Mouse (Mus musculus) heart, embryonic 15.5 days (tissue): Measurements from ENCODE around the gene Trit1. TPM values are rescaled to one million over a fixed set of nuclear protein-coding genes. Genes with fewer than 3 reads are reported as not detected.

Experiments used
- ATAC-seq: fragments of 200-750 bp; cut with Nextera tagmentation; replicated peaks from 2 replicates; pipeline ENCODE4 v1.8.0; 2017; ENCODE audit warnings: low read depth, moderate TSS enrichment; ENCODE audit not compliant: insufficient number of reproducible peaks, insufficient read depth, low FRiP score
- H3K27ac ChIP-seq: fragments of 300-500 bp; sonication (generic); 2 replicates; pipeline ENCODE4 v1.5.1; 2015; ENCODE audit warnings: mild to moderate bottlenecking, inconsistent platforms
- H3K27me3 ChIP-seq: fragments of 300-500 bp; sonication (generic); 2 replicates; pipeline ENCODE4 v1.6.1; 2015; ENCODE audit warnings: inconsistent platforms
- H3K36me3 ChIP-seq: fragments of 300-500 bp; sonication (generic); 2 replicates; pipeline ENCODE4 v1.6.1; 2015; ENCODE audit warnings: mild to moderate bottlenecking, inconsistent platforms
- H3K4me1 ChIP-seq: fragments of 300-500 bp; sonication (generic); replicated peaks from 2 replicates; pipeline ENCODE4 v1.6.1; 2015; ENCODE audit warnings: inconsistent platforms
- H3K4me2 ChIP-seq: fragments of 300-500 bp; sonication (generic); 2 replicates; pipeline ENCODE4 v1.6.1; 2015; ENCODE audit warnings: inconsistent platforms, mild to moderate bottlenecking, moderate library complexity
- H3K4me3 ChIP-seq: fragments of 300-500 bp; sonication (generic); 2 replicates; pipeline ENCODE4 v1.5.1; 2015; ENCODE audit warnings: mild to moderate bottlenecking, inconsistent platforms
- H3K9ac ChIP-seq: fragments of 300-500 bp; sonication (generic); 2 replicates; pipeline ENCODE4 v1.6.1; 2015; ENCODE audit warnings: mild to moderate bottlenecking, inconsistent platforms
- H3K9me3 ChIP-seq: fragments of 300-500 bp; sonication (generic); replicated peaks from 2 replicates; pipeline ENCODE4 v1.6.1; 2016; ENCODE audit warnings: inconsistent platforms
- WGBS: fragments of 180-500 bp; shearing (Covaris S2); methylation state at CpG from one replicate; pipeline ENCODE4 v1.1.7; 2015; ENCODE audit warnings: mixed read lengths; 5-methylcytosine and 5-hydroxymethylcytosine counted together
- polyA plus RNA-seq: library from polyadenylated mRNA; unstranded; fragments of >200 nt; fragmentation: Nextera tagmentation; extraction: Ambion mirVana; gene quantifications from 2 replicates; pipeline ENCODE4 v1.2.1, GENCODE M21; 2015

The Trit1 gene
- polyA plus RNA-seq, 1 experiment from 2014 or later, result 9.9 TPM

DNA sequence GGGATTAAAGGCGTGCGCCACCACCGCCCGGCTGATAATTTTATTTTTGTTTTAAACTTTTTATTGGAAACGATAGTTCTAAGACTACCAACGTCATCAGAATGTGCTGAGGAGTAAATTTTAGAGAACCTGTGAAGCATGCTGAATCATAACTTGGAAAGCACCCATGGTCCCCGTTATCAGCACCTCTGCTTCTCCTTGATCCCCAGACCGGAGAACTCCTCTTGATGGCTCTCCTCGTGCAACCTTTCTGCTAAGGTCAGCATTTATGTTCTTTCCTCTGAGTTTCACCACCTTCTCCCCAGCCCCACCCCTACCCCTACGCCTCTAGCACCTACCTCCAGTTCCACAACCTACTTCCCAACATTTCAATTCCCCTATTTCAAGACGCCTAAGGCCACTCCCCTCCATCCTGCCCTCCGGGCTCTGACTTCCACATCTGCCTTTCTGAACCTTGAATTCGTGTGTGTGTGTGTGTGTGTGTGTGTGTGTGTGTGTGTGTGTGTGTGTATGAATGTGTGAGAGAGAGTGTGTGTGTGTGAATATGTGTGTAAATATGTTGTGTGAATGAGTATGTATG lies 67.0 kb downstream of the Trit1 start:
- no peak for ATAC-seq
- H3K4me1 ChIP-seq, result no peaks in the 10 kb centered on the region
- no peaks in the 10 kb centered on the region for H3K36me3 ChIP-seq
- 60% methylated on average over 13 of the region's 13 CpGs for WGBS
- H3K9ac ChIP-seq, result no peak overlapping the region
- no peak overlapping the region for H3K4me3 ChIP-seq
- no peak overlapping the region for H3K27ac ChIP-seq
- H3K9me3 ChIP-seq, result no peaks in the 10 kb centered on the region
- H3K27me3 ChIP-seq, result peaks cover 28% of the 10 kb centered on the region
- no peak overlapping the region for H3K4me2 ChIP-seq

GRCm38 (mm10) chr4:123085290-123085689 lies 68.9 kb downstream of the Trit1 start:
- WGBS, result 75% methylated on average over 2 of the region's 2 CpGs
- Histone ChIP-seq H3K4me3 (no peak overlapping the region), H3K27ac (no peak overlapping the region)

GRCm38 (mm10) chr4:123086381-123086780 lies 70.0 kb downstream of the Trit1 start:
- H3K9ac ChIP-seq, result no peak overlapping the region
- no peaks in the 10 kb centered on the region for H3K4me1 ChIP-seq
- peaks cover 13% of the 10 kb centered on the region for H3K27me3 ChIP-seq
- no peak for ATAC-seq
- no peak overlapping the region for H3K27ac ChIP-seq
- no peak overlapping the region for H3K4me2 ChIP-seq
- no peaks in the 10 kb centered on the region for H3K9me3 ChIP-seq
- H3K36me3 ChIP-seq, result no peaks in the 10 kb centered on the region
- H3K4me3 ChIP-seq, result no peak overlapping the region
- WGBS, result 87% methylated on average over 4 of the region's 4 CpGs

More at GRCm38 (mm10) chr4:123085290-123085689, 68.9 kb downstream of the Trit1 start:
- Histone ChIP-seq H3K27me3 (peaks cover 19% of the 10 kb centered on the region), H3K9me3 (no peaks in the 10 kb centered on the region), H3K9ac (no peak overlapping the region), H3K4me2 (no peak overlapping the region), H3K36me3 (no peaks in the 10 kb centered on the region), H3K4me1 (no peaks in the 10 kb centered on the region)
- ATAC-seq, result no peak

DNA sequence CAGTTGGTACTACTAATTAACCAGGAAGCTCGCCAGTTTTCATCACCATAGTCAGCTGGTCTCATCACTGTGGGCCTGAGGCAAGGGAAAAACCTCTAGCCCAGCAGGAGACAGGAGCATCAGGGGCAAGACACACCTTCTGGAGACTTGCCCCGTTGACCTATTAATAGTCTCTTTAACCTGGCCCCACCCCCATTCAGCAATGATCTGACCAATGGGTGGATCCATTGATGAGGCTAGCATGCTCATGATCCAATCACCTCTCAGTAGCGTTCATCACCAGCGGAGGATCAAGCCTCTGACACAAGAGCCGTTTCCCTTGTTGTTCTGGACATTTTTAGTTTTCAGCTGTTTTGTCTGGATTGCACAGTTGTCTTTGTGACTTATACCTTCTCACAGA lies 76.2 kb downstream of the Trit1 start:
- H3K36me3 ChIP-seq, result no peaks in the 10 kb centered on the region
- ATAC-seq, result no peak
- H3K27ac ChIP-seq, result no peak overlapping the region
- no peaks in the 10 kb centered on the region for H3K4me1 ChIP-seq
- H3K9ac ChIP-seq, result no peak overlapping the region
- H3K9me3 ChIP-seq, result no peaks in the 10 kb centered on the region
- H3K4me3 ChIP-seq, result no peak overlapping the region
- WGBS, result 56% methylated on average over 5 of the region's 5 CpGs
- peaks cover 5% of the 10 kb centered on the region; the same call in 1 of the 2 replicates for H3K27me3 ChIP-seq
- no peak overlapping the region; the same call in 1 of the 2 replicates for H3K4me2 ChIP-seq

DNA sequence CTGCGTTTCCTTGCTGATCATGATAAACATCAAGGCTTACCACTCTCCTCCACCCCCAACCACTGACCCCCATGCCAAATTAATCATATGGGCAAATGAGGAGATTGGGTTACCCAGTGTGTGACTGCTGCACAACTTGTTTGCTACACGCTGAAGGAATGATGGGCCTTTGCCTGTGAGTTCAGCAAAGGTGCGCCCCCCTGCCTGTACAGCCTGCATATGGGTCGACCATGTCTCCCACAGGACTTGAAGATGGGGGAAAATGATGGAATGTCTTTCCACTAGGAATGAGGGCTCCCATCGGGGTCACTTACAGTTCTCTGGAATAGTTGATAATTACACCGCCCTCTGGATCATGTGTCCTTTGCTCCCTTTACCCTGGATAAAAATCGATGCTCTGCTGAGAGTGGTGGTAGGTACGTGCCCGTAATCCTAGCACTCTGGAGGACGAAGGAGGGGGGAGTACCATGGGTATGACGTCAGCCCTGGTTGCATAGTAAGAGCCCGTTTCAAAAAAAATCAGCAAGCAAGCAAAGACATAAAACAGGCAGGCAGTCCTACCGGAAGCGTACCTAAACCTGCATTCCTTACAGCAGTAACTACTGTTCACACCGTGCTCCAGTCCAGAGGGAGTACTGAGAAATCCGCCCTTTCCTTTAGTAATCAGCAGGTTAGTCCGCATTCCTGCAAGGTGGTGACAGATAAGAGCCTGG lies 76.8 kb downstream of the Trit1 start:
- H3K4me1 ChIP-seq, result no peaks in the 10 kb centered on the region
- 0 out of 2 replicates have a peak, but pooled peaks have one; percentile 22 for ATAC-seq
- peaks cover 5% of the 10 kb centered on the region; the same call in 1 of the 2 replicates for H3K27me3 ChIP-seq
- H3K9me3 ChIP-seq, result no peaks in the 10 kb centered on the region
- H3K9ac ChIP-seq, result no peak overlapping the region
- H3K27ac ChIP-seq, result no peak overlapping the region
- H3K4me3 ChIP-seq, result 0 out of 2 replicates have a peak overlapping the region, but pooled peaks have one; percentile 3
- peak overlapping the region; percentile 41; the same call in 1 of the 2 replicates for H3K4me2 ChIP-seq
- no peaks in the 10 kb centered on the region for H3K36me3 ChIP-seq
- 43% methylated on average over 17 of the region's 17 CpGs for WGBS

DNA sequence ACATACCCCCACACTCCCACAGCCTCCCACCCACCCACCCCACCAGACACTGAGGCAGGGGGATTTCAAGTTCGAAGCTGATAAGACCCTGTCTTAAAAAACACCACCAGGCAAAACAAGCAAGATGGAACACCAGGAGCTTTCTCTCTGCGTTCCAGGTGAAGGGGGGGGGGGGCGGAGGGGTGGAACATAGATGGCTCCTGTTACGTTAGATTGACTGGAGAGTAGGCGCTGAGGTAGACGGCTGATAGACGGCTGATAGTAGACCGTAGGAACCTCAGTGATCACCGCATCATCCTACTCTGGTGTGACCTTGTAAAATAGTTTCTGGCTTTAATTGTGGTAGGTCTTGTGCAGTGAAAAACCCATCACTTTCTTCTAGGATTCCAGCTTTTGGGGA lies 77.5 kb downstream of the Trit1 start:
- 38% methylated on average over 9 of the region's 9 CpGs for WGBS
- ATAC-seq, result no peak
- no peaks in the 10 kb centered on the region for H3K36me3 ChIP-seq
- no peak overlapping the region for H3K27ac ChIP-seq
- no peaks in the 10 kb centered on the region for H3K4me1 ChIP-seq
- no peaks in the 10 kb centered on the region for H3K9me3 ChIP-seq
- H3K4me3 ChIP-seq, result no peak overlapping the region
- no peak overlapping the region for H3K9ac ChIP-seq
- peaks cover 5% of the 10 kb centered on the region; the same call in 1 of the 2 replicates for H3K27me3 ChIP-seq
- no peak overlapping the region for H3K4me2 ChIP-seq

Other genes starting within 250 kb of the Trit1 start
- gene Ppt1, start 180.4 kb upstream of the Trit1 start, polyA plus RNA-seq, result 57.9 and 80.6 TPM in 2 replicates
- 41.4 and 51.0 TPM in 2 replicates for gene Cap1, start 130.5 kb upstream of the Trit1 start, polyA plus RNA-seq
- gene Mfsd2a, start 55.4 kb upstream of the Trit1 start, polyA plus RNA-seq, result 0.37 and 0.94 TPM in 2 replicates
- 0.77 and 2.8 TPM in 2 replicates for gene Mycl, start 20.9 kb upstream of the Trit1 start, polyA plus RNA-seq
- 0.15 and 0.36 TPM in 2 replicates for gene Bmp8b, start 88.6 kb downstream of the Trit1 start, polyA plus RNA-seq
- not detected in 2 replicates for gene Oxct2b, start 99.7 kb downstream of the Trit1 start, polyA plus RNA-seq
- gene Ppie, start 123.4 kb downstream of the Trit1 start, polyA plus RNA-seq, result 51.3 and 58.0 TPM in 2 replicates
- 0.72 and 0.80 TPM in 2 replicates for gene Hpcal4, start 166.6 kb downstream of the Trit1 start, polyA plus RNA-seq
- 1.3 and 1.5 TPM in 2 replicates for gene Nt5c1a, start 184.9 kb downstream of the Trit1 start, polyA plus RNA-seq
- 13.0 and 21.2 TPM in 2 replicates for gene Heyl, start 217.0 kb downstream of the Trit1 start, polyA plus RNA-seq
- 51.3 and 53.8 TPM in 2 replicates for gene Pabpc4, start 245.8 kb downstream of the Trit1 start, polyA plus RNA-seq